Mouse (Mus musculus): ENCODE measurements around the gene Gzmg.
"Not testable (repeated sequence)": the region's sequence is repeated elsewhere in the genome, so short reads cannot be mapped to it uniquely, and the experiment has no call there.

The Gzmg gene

DNA sequence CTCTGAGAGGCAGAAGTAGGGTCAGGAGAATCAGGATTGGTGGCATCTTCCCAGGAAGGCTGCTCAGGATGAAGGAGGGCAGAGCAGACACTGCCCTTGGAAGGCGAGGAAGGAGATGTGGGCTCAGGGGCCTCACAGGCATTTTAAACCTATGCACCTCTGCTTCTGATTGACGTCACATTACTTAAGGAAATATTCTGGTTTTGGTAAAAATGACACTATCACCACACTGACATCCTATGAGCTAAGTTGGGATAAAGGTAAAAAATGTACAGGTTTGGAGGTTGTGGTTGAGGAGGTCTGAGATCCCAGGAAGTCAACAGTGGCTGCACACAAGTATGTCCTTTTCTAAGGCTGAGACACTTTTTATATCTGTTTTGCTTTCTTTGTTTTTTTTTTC, at the start of gene Gzmg:
TSS of gene Gzmg (minus strand) at position 101 of the 400 bp plus-strand sequence.
- DNase-seq (ENCODE audit: low read depth, low spot score): not testable (repeated sequence)

DNA sequence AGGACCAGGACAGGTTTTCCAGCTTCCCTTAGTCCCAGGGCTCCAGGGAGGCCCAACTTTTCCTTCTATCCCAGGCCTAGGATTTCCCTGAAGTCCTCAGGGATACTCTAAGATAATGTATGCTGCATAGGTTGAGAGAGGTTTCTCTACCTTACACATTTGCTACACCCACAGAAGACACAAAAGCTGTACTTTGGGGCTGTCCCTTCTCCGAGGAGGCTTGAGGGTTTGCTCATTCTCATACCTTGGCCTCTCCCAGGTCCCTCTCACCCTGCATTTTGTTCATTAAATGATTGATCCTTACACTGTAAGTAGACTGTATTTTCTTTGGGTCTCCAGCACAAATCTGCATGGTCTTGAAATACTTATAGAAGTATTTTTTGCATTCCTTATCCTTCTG, 46.2 kb upstream of the Gzmg start:
- peak; percentile 47 for DNase-seq (ENCODE audit: low read depth, low spot score)

GRCm38 (mm10) chr14:56205021-56205420, 45.6 kb upstream of the Gzmg start:
- DNase-seq (ENCODE audit: low read depth, low spot score): peak; percentile 92

DNA sequence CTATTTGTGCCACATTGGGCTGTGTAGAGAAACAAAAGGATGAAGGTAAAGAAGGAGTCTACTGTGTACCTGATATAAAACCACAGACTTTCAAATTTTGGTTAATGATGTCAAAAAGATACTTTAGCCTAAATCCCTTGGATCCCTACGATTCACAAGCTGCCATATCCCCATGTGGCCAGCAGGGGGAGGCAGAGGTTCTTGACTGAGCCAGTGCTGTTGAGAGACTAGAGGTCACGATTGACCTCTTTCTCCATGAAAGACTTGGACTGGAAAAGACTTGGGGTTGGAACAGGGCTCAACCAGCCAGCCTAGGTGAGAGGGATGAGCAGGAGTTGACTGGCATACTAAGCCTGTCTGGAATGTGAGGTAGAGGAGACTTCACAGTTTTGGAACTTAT, 44.6 kb upstream of the Gzmg start:
- peak; percentile 86 for DNase-seq (ENCODE audit: low read depth, low spot score)

DNA sequence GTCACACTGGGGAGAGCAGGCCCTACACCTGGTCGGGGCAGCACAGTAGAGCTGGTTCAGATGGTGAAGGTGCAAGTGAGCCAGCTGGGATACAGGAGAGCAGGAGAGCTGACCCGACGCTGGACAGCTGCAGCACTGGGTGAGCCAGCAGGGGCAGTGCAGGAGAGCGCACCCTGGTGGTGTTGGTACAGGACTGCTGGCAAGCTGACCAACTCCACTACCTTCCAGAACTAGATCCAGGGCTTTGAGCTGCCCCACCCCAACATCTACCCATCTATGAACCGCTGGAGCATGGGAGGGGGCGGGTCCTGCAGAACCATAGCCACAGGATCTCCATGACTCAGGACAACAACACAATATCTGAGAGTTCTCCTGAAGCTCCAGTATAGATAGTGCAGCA, 27.6 kb upstream of the Gzmg start:
- peak; percentile 5 for DNase-seq (ENCODE audit: low read depth, low spot score)

GRCm38 (mm10) chr14:56186521-56186920, 27.1 kb upstream of the Gzmg start:
- no peak for DNase-seq (ENCODE audit: low read depth, low spot score)

DNA sequence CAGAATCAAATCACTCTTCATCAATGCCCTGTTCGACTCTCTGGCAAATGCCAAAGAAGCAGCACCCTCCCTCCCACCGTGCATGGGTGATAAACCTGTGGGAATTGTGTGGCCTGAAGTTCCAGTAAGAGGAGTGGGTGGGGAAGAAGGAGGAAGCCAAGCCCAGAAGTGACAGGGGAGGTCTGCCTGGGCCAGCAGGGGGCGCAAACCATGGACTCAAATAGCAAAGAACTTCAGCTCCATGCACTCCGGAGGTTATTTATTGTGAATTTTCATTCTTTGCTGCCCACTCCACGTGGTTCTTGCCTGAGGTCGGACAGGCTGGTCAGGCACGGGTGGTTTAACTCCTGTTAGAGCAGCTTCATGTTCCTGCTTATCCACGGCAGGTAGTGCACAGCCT, 18.3 kb upstream of the Gzmg start:
- DNase-seq (ENCODE audit: low read depth, low spot score): peak; percentile 71

DNA sequence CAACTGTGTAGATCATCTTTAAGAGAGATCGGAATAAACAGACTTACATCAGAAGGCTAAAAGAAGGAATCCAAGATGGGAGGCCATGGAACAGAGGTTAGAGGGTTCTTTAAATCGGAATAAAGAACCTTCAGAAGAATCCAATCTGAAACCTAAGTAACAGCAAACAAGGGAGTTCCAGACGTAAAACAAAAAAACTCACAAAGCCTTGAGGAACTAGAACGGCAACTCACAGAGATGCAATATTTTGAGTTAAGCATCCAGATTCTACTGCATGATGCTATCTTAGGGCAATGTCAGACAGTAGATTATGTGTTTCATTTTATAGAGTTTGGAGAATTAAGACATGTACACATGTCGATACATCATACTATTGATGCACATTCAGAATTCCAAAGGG, 15.1 kb upstream of the Gzmg start, which contains the start of gene Gzmn:
TSS of gene Gzmn (minus strand) at position 101 of the 400 bp plus-strand sequence.
- no peak for DNase-seq (ENCODE audit: low read depth, low spot score)

GRCm38 (mm10) chr14:56173396-56173795, 14.0 kb upstream of the Gzmg start:
- no peak for DNase-seq (ENCODE audit: low read depth, low spot score)

GRCm38 (mm10) chr14:56172744-56173143, 13.4 kb upstream of the Gzmg start:
- no peak for DNase-seq (ENCODE audit: low read depth, low spot score)

DNA sequence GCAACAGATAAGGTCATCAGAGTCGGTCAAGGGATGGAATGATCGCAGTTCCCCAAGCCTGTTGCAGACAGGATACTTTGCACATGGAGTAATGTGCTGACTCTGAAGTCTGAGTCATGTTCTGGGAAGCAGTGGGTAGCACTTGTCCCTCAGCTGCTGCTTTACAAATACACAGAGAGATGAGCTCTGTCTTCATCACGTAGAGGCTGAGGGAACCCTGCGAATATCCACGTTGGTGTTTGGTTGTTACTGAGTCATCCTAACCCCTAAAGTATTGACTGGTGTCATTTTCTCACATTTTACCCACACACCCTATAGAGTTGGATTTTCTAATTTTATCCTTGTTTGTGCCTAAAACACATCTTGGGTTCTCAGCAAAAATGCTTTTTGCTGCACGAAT, 8.6 kb upstream of the Gzmg start:
- no peak for DNase-seq (ENCODE audit: low read depth, low spot score)

DNA sequence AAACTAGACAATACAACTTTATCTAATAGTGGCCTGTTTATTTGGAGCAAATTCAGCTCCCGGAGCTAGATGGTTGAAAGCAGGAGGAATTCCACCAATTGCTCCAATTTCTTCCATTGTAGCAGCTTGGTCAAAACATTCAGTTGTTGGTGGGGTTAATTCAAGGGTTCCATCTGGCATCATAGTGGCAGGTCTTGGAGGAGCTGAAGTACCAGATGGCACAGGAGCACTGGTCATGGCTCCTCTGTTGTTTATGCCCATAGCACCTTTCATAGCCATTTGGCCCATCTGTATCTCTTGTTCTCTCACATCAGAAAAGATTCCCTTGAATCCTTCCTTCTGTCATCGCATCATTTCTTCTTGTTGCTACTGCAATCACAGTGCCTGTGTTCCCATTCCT, 2.7 kb upstream of the Gzmg start:
- no peak for DNase-seq (ENCODE audit: low read depth, low spot score)

DNA sequence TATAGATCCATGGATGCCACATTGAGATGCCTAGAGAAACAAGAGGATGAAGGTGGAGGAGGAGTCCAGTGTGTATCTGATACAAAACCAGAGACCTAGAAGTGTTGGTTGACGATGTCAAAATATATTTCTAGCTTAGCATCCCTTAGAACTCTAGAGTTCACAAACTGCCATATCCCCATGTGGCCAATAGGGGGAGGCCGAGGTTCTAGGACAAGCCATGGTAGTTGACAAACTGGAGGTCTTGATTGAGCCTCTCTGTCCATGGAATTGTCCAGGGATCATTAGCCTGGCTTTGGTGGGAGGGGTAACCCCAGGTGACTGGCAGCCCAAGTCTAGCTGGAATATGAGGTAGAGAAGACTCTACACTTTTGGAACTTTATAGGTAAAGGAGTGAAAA, 4.0 kb downstream of the Gzmg start:
- peak; percentile 24 for DNase-seq (ENCODE audit: low read depth, low spot score)

- not testable (repeated sequence) for DNase-seq (ENCODE audit: low read depth, low spot score)
Measured at GRCm38 (mm10) chr14:56133675-56134074, 25.7 kb downstream of the Gzmg start.

DNA sequence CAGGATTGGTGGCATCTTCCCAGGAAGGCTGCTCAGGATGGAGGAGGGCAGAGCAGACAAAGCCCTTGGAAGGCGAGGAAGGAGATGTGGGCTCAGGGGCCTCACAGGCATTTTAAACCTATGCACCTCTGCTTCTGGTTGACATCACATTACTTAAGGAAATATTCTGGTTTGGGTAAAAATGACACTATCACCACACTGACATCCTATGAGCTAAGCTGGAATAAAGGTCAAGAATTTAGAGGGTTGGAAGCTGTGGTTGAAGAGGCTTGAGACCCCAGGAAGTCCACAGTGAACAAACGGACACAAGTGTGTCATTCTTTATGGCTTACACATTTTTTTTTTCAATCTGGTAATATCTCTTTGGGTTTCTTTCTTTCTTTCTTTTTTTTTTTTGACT, 26.9 kb downstream of the Gzmg start, which contains the start of gene Gzmd:
TSS of gene Gzmd (minus strand) at position 101 of the 400 bp plus-strand sequence.
- not testable (repeated sequence) for DNase-seq (ENCODE audit: low read depth, low spot score)

DNA sequence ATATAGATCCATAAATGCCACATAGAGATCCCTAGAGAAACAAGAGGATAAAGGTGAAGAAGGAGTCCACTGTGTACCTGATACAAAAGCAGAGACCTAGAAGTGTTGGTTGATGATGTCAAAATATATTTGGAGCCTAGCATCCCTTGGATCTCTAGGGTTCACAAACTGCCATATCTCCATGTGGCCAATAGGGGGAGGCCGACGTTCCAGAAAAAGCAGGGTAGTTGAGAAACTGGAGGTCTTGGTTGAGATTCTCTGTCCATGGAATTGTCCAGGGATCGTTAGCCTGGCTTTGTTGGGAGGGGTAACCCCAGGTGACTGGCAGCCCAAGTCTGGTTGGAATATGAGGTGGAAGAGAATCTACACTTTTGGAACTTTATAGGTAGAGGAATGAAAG, 31.0 kb downstream of the Gzmg start:
- DNase-seq (ENCODE audit: low read depth, low spot score): peak; percentile 7

DNA sequence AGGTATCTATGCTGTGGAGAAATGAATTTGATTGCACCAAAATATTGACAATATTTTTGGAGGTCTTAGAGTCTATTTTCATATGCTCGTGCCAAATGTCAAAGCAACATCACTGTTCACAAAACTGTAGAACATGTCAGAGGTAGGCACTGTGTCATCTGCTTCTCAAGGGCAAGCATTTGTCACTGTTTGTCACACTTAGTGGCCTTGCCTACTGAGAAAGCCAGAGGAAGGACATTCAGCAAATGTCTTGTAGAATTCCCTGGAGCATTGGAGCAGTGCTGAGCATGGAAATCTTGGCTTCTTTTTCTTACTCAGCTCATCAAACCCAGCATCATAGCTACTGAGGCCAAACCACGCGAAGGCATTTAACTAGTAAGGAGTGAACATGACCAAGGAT, 35.9 kb downstream of the Gzmg start:
- DNase-seq (ENCODE audit: low read depth, low spot score): no peak

DNA sequence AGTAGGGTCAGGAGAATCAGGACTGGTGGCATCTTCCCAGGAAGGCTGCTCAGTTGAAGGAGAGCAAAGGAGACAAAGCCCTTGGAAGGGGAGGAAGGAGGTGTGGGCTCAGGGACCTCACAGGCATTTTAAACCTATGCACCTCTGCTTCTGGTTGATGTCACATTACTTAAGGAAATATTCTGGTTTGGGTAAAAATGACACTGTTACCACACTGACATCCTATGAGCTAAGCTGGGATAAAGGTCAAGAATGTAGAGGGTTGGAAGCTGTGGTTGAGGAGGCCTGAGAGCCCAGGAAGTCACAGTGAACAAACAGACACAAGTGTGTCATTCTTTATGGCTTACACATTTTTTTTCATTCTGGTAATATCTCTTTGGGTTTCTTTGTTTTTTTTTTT, 38.9 kb downstream of the Gzmg start, which contains the start of gene Gzme:
TSS of gene Gzme (minus strand) at position 101 of the 400 bp plus-strand sequence.
- no peak for DNase-seq (ENCODE audit: low read depth, low spot score)

GRCm38 (mm10) chr14:56115531-56116310, 43.7 kb downstream of the Gzmg start:
- not testable (repeated sequence) for DNase-seq (ENCODE audit: low read depth, low spot score)

All from CD4-positive, CD25-positive, alpha-beta regulatory T cell, adult 2 months (primary cell).